ENCODE assay signal across 8 mouse cellular contexts in the genomic region with DNA sequence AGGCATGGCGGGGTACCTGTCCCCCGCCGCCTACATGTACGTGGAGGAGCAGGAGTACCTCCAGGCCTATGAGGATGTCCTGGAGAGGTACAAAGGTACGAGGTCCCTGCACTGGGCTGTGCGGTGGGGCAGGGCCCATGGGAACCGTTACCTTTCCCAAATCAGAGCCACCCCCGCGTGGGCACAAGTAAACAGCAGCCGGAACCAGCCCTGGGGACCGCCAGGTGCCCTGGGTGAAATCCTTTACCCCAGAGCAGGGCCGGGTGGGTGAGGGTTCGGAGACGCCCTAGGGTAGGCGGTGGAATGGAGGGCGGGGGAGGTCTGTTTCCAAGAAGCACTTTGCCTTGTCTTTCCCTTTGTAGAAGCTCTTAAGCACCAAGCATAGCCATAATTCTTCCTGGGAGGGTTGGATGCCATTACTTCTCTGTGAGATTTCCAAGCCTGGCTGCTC.
DNase-seq lines count a peak whose midpoint lies in the region; ATAC-seq and TF ChIP-seq lines count a peak whose summit lies in the region.

No protein-coding gene starts in this region.

- no peaks in the 10 kb centered on the region for H3K27me3 ChIP-seq in ES-Bruce4 (ENCODE audit: control insufficient read depth, insufficient read depth, low read length, poor library complexity, severe bottlenecking)
- H3K27me3 ChIP-seq in embryonic facial prominence, embryonic 11.5 days (ENCODE audit: control insufficient read depth, insufficient read depth, low read length): no peaks in the 10 kb centered on the region
- H3K27me3 ChIP-seq in hindbrain, embryonic 13.5 days: no peaks in the 10 kb centered on the region

- intact Hi-C loops in heart, postnatal 25 days (cut with DNase I): loop anchor here (5.0 kb wide), 1 partner anchor 40 kb away; no protein-coding TSS in a partner anchor

- no peaks in the 10 kb centered on the region for H3K9me3 ChIP-seq in ES-Bruce4 (replicated peaks; ENCODE audit: control insufficient read depth, insufficient read depth, low read length, poor library complexity, severe bottlenecking)
- H3K9me3 ChIP-seq in embryonic facial prominence, embryonic 11.5 days (replicated peaks; ENCODE audit: control insufficient read depth, low read length): no peaks in the 10 kb centered on the region
- H3K9me3 ChIP-seq in hindbrain, embryonic 13.5 days: no peaks in the 10 kb centered on the region

- TF ChIP-seq EP300 in ES-Bruce4 (IDR thresholded peaks at IDR 0.05; ENCODE audit: insufficient read depth, low read depth, low read length): no peak

- no peak for TF ChIP-seq CTCF in ES-Bruce4 (IDR thresholded peaks at IDR 0.05; ENCODE audit: low read depth, low read length)

- H3K4me2 ChIP-seq in embryonic facial prominence, embryonic 11.5 days (ENCODE audit: low read depth, low read length): peak overlapping the region; percentile 97
- peak overlapping the region; percentile 81 for H3K4me2 ChIP-seq in hindbrain, embryonic 13.5 days

- no peak overlapping the region for H3K27ac ChIP-seq in ES-Bruce4 (ENCODE audit: insufficient read depth, low read length)
- 0 out of 2 replicates have a peak overlapping the region, but pooled peaks have one; percentile 8 for H3K27ac ChIP-seq in embryonic facial prominence, embryonic 11.5 days (replicated peaks; ENCODE audit: low read depth, low read length)
- H3K27ac ChIP-seq in hindbrain, embryonic 13.5 days: peak overlapping the region; percentile 90

- peak; percentile 51 for ATAC-seq in embryonic facial prominence, embryonic 11.5 days (replicated peaks; ENCODE audit: insufficient number of reproducible peaks, low FRiP score, low TSS enrichment, low read depth)
- ATAC-seq in hindbrain, embryonic 13.5 days (ENCODE audit: low FRiP score): peak; percentile 67

- TF ChIP-seq POLR2A in ES-Bruce4 (IDR thresholded peaks at IDR 0.05; ENCODE audit: insufficient read depth, low read length): no peak

- H3K9ac ChIP-seq in ES-Bruce4 (ENCODE audit: low read depth, poor library complexity, severe bottlenecking): peak overlapping the region; percentile 91
- H3K9ac ChIP-seq in embryonic facial prominence, embryonic 11.5 days (replicated peaks; ENCODE audit: low read length): peak overlapping the region; percentile 84
- peak overlapping the region; percentile 95 for H3K9ac ChIP-seq in hindbrain, embryonic 13.5 days

- DNase-seq in heart, adult 11 months: peak; percentile 95
- DNase-seq in heart, postnatal 25 days (ENCODE audit: low spot score): no peak
- DNase-seq in embryonic facial prominence, embryonic 11.5 days (ENCODE audit: low spot score): peak; percentile 25
- peak; percentile 19 to 27 for DNase-seq in lung, postnatal 4 days
- DNase-seq in testis, postnatal 10 days (ENCODE audit: low spot score): peak; percentile 58
- no peak for DNase-seq in spleen, postnatal 10 days (ENCODE audit: low spot score in 2 of 2)

- no peaks in the 10 kb centered on the region for H3K36me3 ChIP-seq in ES-Bruce4 (ENCODE audit: control insufficient read depth, insufficient read depth, low read length, poor library complexity, severe bottlenecking)
- H3K36me3 ChIP-seq in embryonic facial prominence, embryonic 11.5 days (replicated peaks; ENCODE audit: control insufficient read depth, insufficient read depth, low read depth, low read length): no peaks in the 10 kb centered on the region
- H3K36me3 ChIP-seq in hindbrain, embryonic 13.5 days: no peaks in the 10 kb centered on the region

- H3K4me1 ChIP-seq in ES-Bruce4 (ENCODE audit: control insufficient read depth, insufficient read depth, low read length): no peaks in the 10 kb centered on the region
- H3K4me1 ChIP-seq in embryonic facial prominence, embryonic 11.5 days (ENCODE audit: control insufficient read depth, insufficient read depth, low read length): no peaks in the 10 kb centered on the region; the same call in none of the 2 replicates
- peaks cover 60% of the 10 kb centered on the region for H3K4me1 ChIP-seq in hindbrain, embryonic 13.5 days (replicated peaks)

- 0% methylated on average over 16 of the region's 16 CpGs for WGBS in embryonic facial prominence, embryonic 11.5 days
- WGBS in hindbrain, embryonic 13.5 days: 2% methylated on average over 16 of the region's 16 CpGs

- peak overlapping the region; percentile 83 for H3K4me3 ChIP-seq in ES-Bruce4 (ENCODE audit: low read depth, low read length)
- peak overlapping the region; percentile 79 for H3K4me3 ChIP-seq in embryonic facial prominence, embryonic 11.5 days (ENCODE audit: low read depth, low read length)
- H3K4me3 ChIP-seq in hindbrain, embryonic 13.5 days: peak overlapping the region; percentile 86

Comparison
In these comparisons a context has a peak if more than half of its experiments do, and no peak if none do; other contexts are left out.
1. DNase-seq: peak in heart, adult 11 months (single experiment), embryonic facial prominence, embryonic 11.5 days (single experiment), lung, postnatal 4 days (2 of 2) and testis, postnatal 10 days (single experiment); none in heart, postnatal 25 days (single experiment) and spleen, postnatal 10 days (0 of 2).
2. Peak in every context shown above with its lines, with median percentiles within 50 percentile points of each other: H3K4me3 ChIP-seq and H3K9ac ChIP-seq.